Mouse (Mus musculus) E14TG2a.4 (cell line): ENCODE data around the gene Zkscan8.
"Not testable (repeated sequence)": the region's sequence is repeated elsewhere in the genome, so short reads cannot be mapped to it uniquely, and the experiment has no call there.

Experiments
- H3K27me3 ChIP-seq: 2 replicates; pipeline ENCODE4 v1.6.1; 2014; ENCODE audit warnings: low read length, control low read depth; ENCODE audit not compliant: insufficient read depth
- H3K36me3 ChIP-seq: 2 replicates; pipeline ENCODE4 v1.6.1; 2014; ENCODE audit warnings: low read length, control low read depth; ENCODE audit not compliant: insufficient read depth
- H3K4me1 ChIP-seq: replicated peaks from 2 replicates; pipeline ENCODE4 v1.6.1; 2014; ENCODE audit warnings: low read depth, low read length, control low read depth
- H3K4me3 ChIP-seq: replicated peaks from 2 replicates; pipeline ENCODE4 v1.5.1; 2014; ENCODE audit warnings: mild to moderate bottlenecking, low read length
- H3K9me3 ChIP-seq: 2 replicates; pipeline ENCODE4 v1.6.1; 2014; ENCODE audit warnings: low read length, control low read depth
- CTCF ChIP-seq: conservative IDR thresholded peaks from 2 replicates; pipeline ENCODE4 v1.5.1; 2014; ENCODE audit warnings: low read length
- NANOG ChIP-seq: IDR thresholded peaks from 2 replicates; pipeline ENCODE4 v1.6.1; 2014; ENCODE audit warnings: borderline replicate concordance, low read length, mixed read lengths
- POU5F1 ChIP-seq: IDR thresholded peaks from 2 replicates; pipeline ENCODE4 v1.6.1; 2014; ENCODE audit warnings: low read length, borderline replicate concordance

Gene Zkscan8

DNA sequence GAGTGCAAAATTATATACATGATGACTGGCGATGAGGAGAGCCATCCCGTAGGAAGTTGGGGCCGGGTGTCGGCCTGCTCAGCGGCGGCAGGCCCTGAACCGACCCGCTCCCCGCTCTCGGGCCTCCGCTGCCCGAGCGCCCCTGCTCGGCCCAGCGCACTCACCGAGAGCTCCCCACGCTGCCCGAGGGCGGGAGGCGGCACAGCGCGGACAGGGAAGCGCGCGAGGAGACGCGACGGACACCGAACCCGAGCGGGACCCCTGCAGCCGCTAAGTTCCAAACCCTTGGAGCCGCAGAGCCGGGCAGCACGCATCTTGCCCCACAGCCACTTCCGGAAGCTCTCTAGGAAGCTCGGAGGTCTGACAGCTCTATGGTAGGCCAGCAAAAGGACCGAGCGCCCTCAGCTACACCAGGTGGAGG lies at the start of gene Zkscan8:
Gene Zkscan8 (minus strand): TSS at position 340 of the 421 bp plus-strand sequence.
- peak within 1 kb of the TSS; percentile 90 for H3K4me3 ChIP-seq
- H3K4me1 ChIP-seq: peaks cover 11% of the 10 kb centered on the region; the same call in 1 of the 2 replicates
- TF ChIP-seq CTCF (no peak), NANOG (no peak), POU5F1 (no peak)
- no peaks in the 10 kb centered on the region for H3K9me3 ChIP-seq
- H3K36me3 ChIP-seq: peaks cover 11% of the 10 kb centered on the region
- H3K27me3 ChIP-seq: no peaks in the 10 kb centered on the region

DNA sequence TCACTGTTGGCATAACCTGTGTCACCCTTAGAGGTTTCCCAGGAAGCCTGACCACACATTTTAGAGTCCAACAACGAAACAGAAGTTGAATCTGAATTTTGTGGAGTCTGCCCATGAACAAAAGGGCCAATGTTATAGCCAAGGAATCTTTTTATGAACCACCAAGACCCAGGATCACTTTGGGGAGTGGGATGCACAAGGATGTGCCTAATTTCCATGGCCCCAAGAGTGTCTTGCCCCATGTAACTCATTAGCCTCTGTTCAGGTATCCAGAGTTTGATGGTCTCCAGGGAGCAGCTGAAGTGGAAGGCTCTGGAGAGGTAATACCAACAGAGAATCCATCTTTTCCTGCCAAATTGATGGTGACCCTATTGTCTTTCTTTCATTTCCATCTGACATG lies 28.9 kb upstream of the Zkscan8 start, which contains the start of gene Olfr1535:
Gene Olfr1535 (minus strand): TSS at position 101 of the 400 bp plus-strand sequence.
- Histone ChIP-seq H3K9me3 (peaks cover 44% of the 10 kb centered on the region), H3K36me3 (no peaks in the 10 kb centered on the region), H3K27me3 (no peaks in the 10 kb centered on the region), H3K4me3 (no peak within 1 kb of the TSS), H3K4me1 (no peaks in the 10 kb centered on the region)
- no peak for TF ChIP-seq NANOG
- no peak for TF ChIP-seq CTCF

DNA sequence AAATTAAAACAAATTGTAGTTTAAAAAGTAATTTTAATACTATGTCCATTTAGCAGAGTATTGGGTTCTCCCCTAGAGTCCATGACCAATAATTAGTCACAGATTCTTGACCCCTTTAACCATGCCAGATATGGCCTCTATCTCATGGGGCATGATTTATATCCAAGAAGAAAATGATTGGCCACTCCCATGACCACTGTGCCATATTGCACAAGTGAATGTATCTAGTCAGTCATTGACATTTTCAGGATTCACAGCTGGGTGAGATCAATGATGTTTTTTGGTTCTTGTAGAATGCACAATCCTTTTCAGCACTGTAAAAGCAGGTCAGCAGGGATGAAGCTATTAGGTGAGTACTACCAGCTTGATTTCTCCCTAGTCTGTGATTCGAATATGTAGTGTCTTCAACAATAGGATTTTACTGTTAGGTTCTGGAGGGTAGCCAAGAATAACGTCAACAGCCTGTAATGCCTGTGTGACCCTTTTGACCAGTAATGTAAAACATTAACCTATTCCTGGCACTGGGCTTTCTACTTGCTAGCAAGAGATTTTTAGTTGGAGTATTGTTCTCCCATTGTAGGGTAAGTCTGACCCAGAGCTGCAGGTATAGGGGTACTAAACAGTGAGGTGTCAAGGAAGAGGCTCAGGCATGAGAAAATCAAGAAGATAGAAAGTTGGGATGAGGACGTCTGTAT lies 19.6 kb upstream of the Zkscan8 start:
- Histone ChIP-seq H3K4me3 (no peak overlapping the region), H3K27me3 (no peaks in the 10 kb centered on the region), H3K9me3 (no peaks in the 10 kb centered on the region), H3K36me3 (no peaks in the 10 kb centered on the region), H3K4me1 (no peaks in the 10 kb centered on the region)
- TF ChIP-seq POU5F1 (no peak), NANOG (no peak), CTCF (no peak)

DNA sequence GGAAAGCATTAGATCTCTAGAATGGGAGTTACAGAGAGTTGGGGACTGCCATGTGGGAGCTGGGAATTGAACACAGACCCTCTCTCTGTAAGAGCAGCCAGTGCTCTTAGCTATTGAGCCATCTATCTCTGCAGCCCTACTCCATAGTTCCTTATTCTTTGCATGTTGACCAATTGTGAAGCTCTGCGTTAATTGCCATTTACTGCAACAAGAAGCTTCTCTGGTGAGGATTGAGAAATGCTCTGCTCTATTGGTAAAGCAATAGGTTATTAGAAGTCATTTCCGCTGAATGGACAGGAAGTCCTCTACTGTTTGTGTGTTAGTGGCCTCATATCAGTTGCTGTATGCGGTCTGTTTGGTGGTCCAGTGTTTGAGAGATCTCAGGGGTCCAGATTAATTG lies 18.6 kb upstream of the Zkscan8 start:
- TF ChIP-seq POU5F1 (no peak), CTCF (no peak), NANOG (no peak)
- Histone ChIP-seq H3K4me1 (no peaks in the 10 kb centered on the region), H3K4me3 (no peak overlapping the region), H3K9me3 (no peaks in the 10 kb centered on the region), H3K27me3 (no peaks in the 10 kb centered on the region), H3K36me3 (no peaks in the 10 kb centered on the region)

DNA sequence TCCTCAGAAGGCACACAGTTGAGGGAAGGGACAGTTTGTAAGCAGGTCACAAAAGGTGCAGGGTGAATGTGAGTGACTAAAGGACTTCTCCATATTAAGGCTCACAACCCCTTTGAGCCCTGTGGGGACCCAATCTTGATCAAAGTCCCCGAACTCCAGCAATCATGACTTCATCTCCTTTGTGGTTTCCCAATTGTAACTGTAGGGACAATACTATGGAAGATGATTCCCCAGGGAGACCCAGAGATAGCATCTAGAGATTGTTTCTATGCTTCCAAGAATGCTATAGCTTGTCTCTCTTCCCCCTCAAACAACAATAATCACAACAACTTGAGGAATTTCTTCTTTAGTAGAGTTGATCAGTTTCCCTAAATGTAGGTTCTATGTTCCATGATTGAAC lies 11.8 kb upstream of the Zkscan8 start, which contains the start of gene Olfr1366:
Gene Olfr1366 (minus strand): TSS at position 101 of the 400 bp plus-strand sequence.
- Histone ChIP-seq H3K36me3 (no peaks in the 10 kb centered on the region), H3K27me3 (no peaks in the 10 kb centered on the region), H3K4me1 (no peaks in the 10 kb centered on the region), H3K4me3 (no peak within 1 kb of the TSS), H3K9me3 (no peaks in the 10 kb centered on the region)
- no peak for TF ChIP-seq NANOG
- TF ChIP-seq CTCF: no peak
- no peak for TF ChIP-seq POU5F1

DNA sequence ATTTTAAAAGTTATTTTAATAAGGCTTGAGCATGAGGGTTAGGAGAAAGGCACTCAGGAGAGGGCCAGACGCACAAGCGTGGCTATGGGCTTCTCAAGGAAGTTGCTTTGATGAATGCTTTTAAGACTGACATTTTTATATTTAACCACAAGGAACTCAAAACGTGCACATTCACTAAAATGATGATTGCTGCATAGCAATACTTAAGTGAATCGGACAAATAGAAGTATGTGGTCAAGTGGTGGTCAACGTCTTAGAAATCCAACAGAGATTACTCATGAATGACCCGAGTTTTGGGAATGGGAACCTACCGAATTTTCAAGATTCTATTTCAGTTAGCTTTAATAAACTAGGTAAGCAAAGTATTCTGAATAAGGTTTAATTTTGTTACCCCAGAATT lies 784 bp downstream of the Zkscan8 start:
- H3K4me1 ChIP-seq: peaks cover 11% of the 10 kb centered on the region; the same call in 1 of the 2 replicates
- TF ChIP-seq POU5F1 (no peak), CTCF (no peak), NANOG (no peak)
- peaks cover 17% of the 10 kb centered on the region for H3K36me3 ChIP-seq
- H3K9me3 ChIP-seq: no peaks in the 10 kb centered on the region
- H3K4me3 ChIP-seq: peak overlapping the region; percentile 90
- no peaks in the 10 kb centered on the region for H3K27me3 ChIP-seq

DNA sequence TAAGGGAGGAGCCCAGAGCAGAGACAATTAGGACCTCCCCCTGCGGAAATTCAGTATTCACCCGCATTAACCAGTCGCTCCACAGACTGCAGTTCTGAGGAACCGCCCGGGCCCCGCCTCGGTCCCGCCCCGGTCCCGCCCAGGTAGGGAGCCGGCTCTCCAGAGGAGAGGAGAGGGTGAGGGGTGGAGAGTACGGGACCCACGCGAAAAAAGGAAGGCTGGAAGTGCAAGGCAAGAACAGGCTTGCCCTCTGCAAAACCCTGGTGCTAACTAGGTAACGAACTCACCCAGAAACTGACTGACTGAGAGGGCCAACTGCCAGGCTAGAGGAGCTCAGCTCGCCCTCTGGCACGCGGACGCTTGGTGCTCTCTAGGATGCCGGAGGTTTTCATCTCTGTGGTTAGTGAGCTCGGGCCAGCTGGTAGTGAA lies 24.7 kb downstream of the Zkscan8 start:
- H3K4me3 ChIP-seq: peak overlapping the region; percentile 83

DNA sequence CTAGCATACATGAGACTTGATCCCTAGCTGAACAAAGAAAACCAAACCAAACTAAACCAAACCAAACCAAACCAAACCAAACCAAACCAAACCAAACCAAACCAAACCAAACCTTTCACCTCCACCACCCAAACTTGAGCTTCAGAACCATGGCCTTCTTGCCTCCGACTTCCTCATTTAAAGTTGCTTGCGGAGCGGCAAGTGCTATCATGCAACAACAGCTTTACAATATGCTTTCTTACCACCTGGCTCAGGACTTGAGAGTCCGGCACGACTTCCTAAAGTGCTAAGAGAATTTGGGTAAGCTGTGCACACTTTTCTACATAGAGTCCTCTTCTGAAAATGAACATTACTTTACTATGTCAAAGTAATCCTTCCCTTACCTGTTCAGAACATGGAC lies 28.6 kb downstream of the Zkscan8 start:
- Histone ChIP-seq H3K36me3 (no peaks in the 10 kb centered on the region), H3K4me3 (no peak overlapping the region), H3K27me3 (peaks cover 3% of the 10 kb centered on the region), H3K4me1 (peaks cover 4% of the 10 kb centered on the region), H3K9me3 (no peaks in the 10 kb centered on the region)
- no peak for TF ChIP-seq POU5F1
- TF ChIP-seq CTCF: no peak
- no peak for TF ChIP-seq NANOG

More for the DNA sequence above, 24.7 kb downstream of the Zkscan8 start:
- no peaks in the 10 kb centered on the region for H3K36me3 ChIP-seq
- no peaks in the 10 kb centered on the region for H3K27me3 ChIP-seq
- peaks cover 4% of the 10 kb centered on the region for H3K4me1 ChIP-seq
- TF ChIP-seq CTCF (no peak), POU5F1 (no peak), NANOG (no peak)
- H3K9me3 ChIP-seq: no peaks in the 10 kb centered on the region

DNA sequence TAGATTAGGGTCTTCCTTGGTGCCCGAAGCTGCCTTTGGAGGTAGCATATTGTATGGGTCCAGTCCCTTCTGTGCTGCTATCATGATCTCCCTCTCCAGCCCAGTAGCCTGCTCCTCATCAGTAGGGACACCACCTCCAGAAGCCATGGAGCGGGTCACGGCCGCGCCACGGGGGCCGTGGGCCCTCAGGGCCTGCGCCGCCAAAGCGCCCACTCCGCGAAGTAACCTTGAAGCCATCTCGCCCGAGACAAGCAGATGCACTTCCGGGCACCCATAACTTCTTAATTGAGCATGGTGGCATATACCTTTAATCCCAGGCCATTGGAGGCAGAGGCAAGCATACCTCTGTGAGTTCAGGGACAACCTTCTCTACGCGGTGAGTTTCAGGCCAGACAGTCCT lies 29.7 kb downstream of the Zkscan8 start, which contains the start of gene Gm11273:
Gene Gm11273 (minus strand): TSS at position 237 of the 400 bp plus-strand sequence.
- H3K4me1 ChIP-seq, H3K36me3 ChIP-seq, H3K27me3 ChIP-seq, H3K4me3 ChIP-seq, H3K9me3 ChIP-seq: not testable (repeated sequence)
